Mouse (Mus musculus): Measurements from ENCODE around the gene Slc25a39.

DNA sequence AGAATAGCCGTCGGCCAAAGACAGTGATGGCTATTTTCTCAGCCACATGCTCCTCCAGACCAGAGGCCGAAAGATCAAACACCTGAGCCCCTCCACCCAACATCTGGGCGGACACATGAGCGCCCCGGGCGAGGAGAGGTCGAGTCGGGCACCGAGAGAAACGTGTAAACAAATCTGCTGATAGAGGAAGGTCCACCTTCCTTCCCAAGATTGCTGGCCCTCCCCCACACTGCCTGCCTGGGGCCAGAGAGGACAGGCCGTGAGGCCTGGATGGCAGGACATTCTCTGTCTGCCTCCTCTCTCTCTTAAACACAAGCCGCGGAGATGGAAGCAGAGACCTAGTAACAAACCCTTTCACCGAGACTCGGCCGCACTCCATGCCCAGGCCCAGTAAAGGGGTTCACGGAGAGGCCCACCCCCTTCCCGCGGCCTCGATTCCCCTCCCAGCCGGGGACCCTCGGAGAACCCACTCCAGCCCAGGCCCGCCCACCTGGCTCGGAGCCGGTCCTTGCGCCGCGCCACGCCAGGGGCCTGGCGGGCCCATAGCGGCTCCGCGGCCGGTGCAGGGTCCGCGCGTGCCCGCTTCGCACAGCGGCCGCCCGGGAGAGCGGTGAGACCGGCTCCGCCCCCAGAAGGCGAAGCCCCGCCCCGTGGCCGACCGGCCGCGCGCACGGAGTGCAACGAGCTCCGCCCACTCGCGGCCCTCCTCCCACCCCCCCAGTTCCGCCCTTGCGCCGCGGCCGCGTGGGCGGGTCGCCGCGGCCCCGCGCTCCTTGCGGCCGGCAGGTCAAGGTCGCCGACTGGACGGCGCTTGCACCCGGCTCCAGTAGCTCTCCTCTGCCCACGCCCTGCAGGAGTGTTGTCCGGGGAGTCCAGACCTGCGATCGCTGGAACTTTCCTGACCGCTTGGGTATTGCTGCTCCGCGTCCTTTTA lies 579 bp downstream of the Slc25a39 start:
- TF ChIP-seq CTCF (IDR thresholded peaks at IDR 0.05; ENCODE audit: insufficient read depth, low read length) (no peak), POLR2A (IDR thresholded peaks at IDR 0.05; ENCODE audit: borderline replicate concordance, extremely low read depth, low read depth, low read length) (peak; percentile 39; the same call in 1 of the 2 replicates)
